Mouse (Mus musculus): ENCODE results near the gene Wdr93. TPM values are rescaled to one million over a fixed set of nuclear protein-coding genes. Genes with fewer than 3 reads are reported as not detected.
A peak's percentile ranks its signal among the peaks of the same experiment; 100 is the strongest.

Wdr93 gene
- polyA plus RNA-seq (2012; rRNA removed) (0.03 and 0.04 TPM in 2 replicates), polyA plus RNA-seq (2014; fragmentation: Nextera tagmentation; extraction: Ambion mirVana) (0.08 and 0.14 TPM in 2 replicates)

GRCm38 (mm10) chr7:79742659-79743536 lies at the start of gene Wdr93, which contains the start of gene Pex11a:
Gene Wdr93 (plus strand): TSS chr7:79743163.
Gene Pex11a (minus strand): TSS chr7:79743131.
- DNase-seq (ENCODE audit: low read depth in 3 of 3, low spot score in 3 of 3) (peak; percentile 44 to 55 (median 45)), ATAC-seq (ENCODE audit: insufficient read depth) (peak; percentile 48; the same call in 1 of the 2 replicates)
- H3K4me1 ChIP-seq (replicated peaks; ENCODE audit: control insufficient read depth in 2 of 2, insufficient read depth in 2 of 2, low read length in 1 of 2), result peaks cover 3 to 6% of the 10 kb centered on the region in 2 experiments; a peak in 2 of 4 replicates
- no peak within 1 kb of the TSS for H3K27ac ChIP-seq
- TF ChIP-seq EP300 (IDR thresholded peaks at IDR 0.05; ENCODE audit: low read depth), result no peak
- no peak for TF ChIP-seq CTCF (IDR thresholded peaks at IDR 0.05; ENCODE audit: low read depth)
- 3% methylated on average over 46 of the region's 46 CpGs for WGBS (ENCODE audit: insufficient replicate concordance)
- peak within 1 kb of the TSS; percentile 70 for H3K4me2 ChIP-seq (ENCODE audit: low read depth)
- H3K9ac ChIP-seq (replicated peaks), result peak within 1 kb of the TSS; percentile 2
- no peaks in the 10 kb centered on the region for H3K36me3 ChIP-seq (replicated peaks; ENCODE audit: control insufficient read depth, insufficient read depth, low read depth)
- H3K27me3 ChIP-seq (ENCODE audit: control insufficient read depth, insufficient read depth, low read length), result no peaks in the 10 kb centered on the region
- peak within 1 kb of the TSS; percentile 51 to 60 for H3K4me3 ChIP-seq (ENCODE audit: insufficient read depth in 1 of 2, low read depth in 2 of 2, low read length in 2 of 2)
- no peaks in the 10 kb centered on the region for H3K9me3 ChIP-seq (ENCODE audit: control insufficient read depth, low read length)

- Histone ChIP-seq H3K9me3 (ENCODE audit: control insufficient read depth, low read length) (no peaks in the 10 kb centered on the region), H3K27me3 (ENCODE audit: control insufficient read depth, insufficient read depth, low read length) (no peaks in the 10 kb centered on the region), H3K9ac (replicated peaks) (no peak overlapping the region), H3K4me2 (ENCODE audit: low read depth) (no peak overlapping the region), H3K27ac (no peak overlapping the region), H3K36me3 (replicated peaks; ENCODE audit: control insufficient read depth, insufficient read depth, low read depth) (peaks cover 62% of the 10 kb centered on the region), H3K4me3 (ENCODE audit: insufficient read depth in 1 of 2, low read depth in 2 of 2, low read length in 2 of 2) (no peak overlapping the region), H3K4me1 (replicated peaks; ENCODE audit: control insufficient read depth in 2 of 2, insufficient read depth in 2 of 2, low read length in 1 of 2) (no peaks in the 10 kb centered on the region)
- ATAC-seq (ENCODE audit: insufficient read depth) (no peak), DNase-seq (ENCODE audit: low read depth in 3 of 3, low spot score in 3 of 3) (no peak)
- no peak for TF ChIP-seq CTCF (IDR thresholded peaks at IDR 0.05; ENCODE audit: low read depth)
- TF ChIP-seq EP300 (IDR thresholded peaks at IDR 0.05; ENCODE audit: low read depth), result no peak
- 66% methylated on average over 8 of the region's 8 CpGs for WGBS (ENCODE audit: insufficient replicate concordance)
Measured at GRCm38 (mm10) chr7:79696495-79696894, 46.5 kb upstream of the Wdr93 start.

GRCm38 (mm10) chr7:79702755-79703154 lies 40.2 kb upstream of the Wdr93 start:
- peaks cover 4% of the 10 kb centered on the region for H3K36me3 ChIP-seq (replicated peaks; ENCODE audit: control insufficient read depth, insufficient read depth, low read depth)
- H3K4me2 ChIP-seq (ENCODE audit: low read depth), result no peak overlapping the region
- no peak overlapping the region for H3K27ac ChIP-seq
- no peaks in the 10 kb centered on the region for H3K9me3 ChIP-seq (ENCODE audit: control insufficient read depth, low read length)
- DNase-seq (ENCODE audit: low read depth in 3 of 3, low spot score in 3 of 3) (no peak), ATAC-seq (ENCODE audit: insufficient read depth) (no peak)
- no peak overlapping the region for H3K9ac ChIP-seq (replicated peaks)
- no peaks in the 10 kb centered on the region for H3K27me3 ChIP-seq (ENCODE audit: control insufficient read depth, insufficient read depth, low read length)
- H3K4me3 ChIP-seq (ENCODE audit: insufficient read depth in 1 of 2, low read depth in 2 of 2, low read length in 2 of 2), result no peak overlapping the region
- H3K4me1 ChIP-seq (replicated peaks; ENCODE audit: control insufficient read depth in 2 of 2, insufficient read depth in 2 of 2, low read length in 1 of 2), result no peaks in the 10 kb centered on the region
- no peak for TF ChIP-seq EP300 (IDR thresholded peaks at IDR 0.05; ENCODE audit: low read depth)
- no peak for TF ChIP-seq CTCF (IDR thresholded peaks at IDR 0.05; ENCODE audit: low read depth)
- 82% methylated on average over 16 of the region's 16 CpGs for WGBS (ENCODE audit: insufficient replicate concordance)

- H3K4me3 ChIP-seq (ENCODE audit: insufficient read depth in 1 of 2, low read depth in 2 of 2, low read length in 2 of 2), result no peak overlapping the region
- 71% methylated on average over 5 of the region's 5 CpGs for WGBS (ENCODE audit: insufficient replicate concordance)
- no peak for ATAC-seq (ENCODE audit: insufficient read depth)
- H3K4me1 ChIP-seq (replicated peaks; ENCODE audit: control insufficient read depth in 2 of 2, insufficient read depth in 2 of 2, low read length in 1 of 2), result no peaks in the 10 kb centered on the region
- no peaks in the 10 kb centered on the region for H3K9me3 ChIP-seq (ENCODE audit: control insufficient read depth, low read length)
- H3K4me2 ChIP-seq (ENCODE audit: low read depth), result no peak overlapping the region
- H3K27me3 ChIP-seq (ENCODE audit: control insufficient read depth, insufficient read depth, low read length), result peaks cover 14% of the 10 kb centered on the region
- no peaks in the 10 kb centered on the region for H3K36me3 ChIP-seq (replicated peaks; ENCODE audit: control insufficient read depth, insufficient read depth, low read depth)
- no peak overlapping the region for H3K9ac ChIP-seq (replicated peaks)
- H3K27ac ChIP-seq, result no peak overlapping the region
- DNase-seq (ENCODE audit: low read depth in 3 of 3, low spot score in 3 of 3), result no peak
- TF ChIP-seq EP300 (IDR thresholded peaks at IDR 0.05; ENCODE audit: low read depth) (no peak), CTCF (IDR thresholded peaks at IDR 0.05; ENCODE audit: low read depth) (no peak)
Measured at GRCm38 (mm10) chr7:79705210-79705609, 37.8 kb upstream of the Wdr93 start.

GRCm38 (mm10) chr7:79710130-79710607 lies 32.8 kb upstream of the Wdr93 start:
- WGBS (ENCODE audit: insufficient replicate concordance), result 2% methylated on average over 55 of the region's 55 CpGs
- TF ChIP-seq EP300 (IDR thresholded peaks at IDR 0.05; ENCODE audit: low read depth) (no peak), CTCF (IDR thresholded peaks at IDR 0.05; ENCODE audit: low read depth) (no peak)

More at GRCm38 (mm10) chr7:79710130-79710607, 32.8 kb upstream of the Wdr93 start:
- H3K27me3 ChIP-seq (ENCODE audit: control insufficient read depth, insufficient read depth, low read length), result peaks cover 24% of the 10 kb centered on the region
- ATAC-seq (ENCODE audit: insufficient read depth), result no peak
- no peak for DNase-seq (ENCODE audit: low read depth in 3 of 3, low spot score in 3 of 3)
- peak overlapping the region; percentile 1 to 40; a peak in 3 of 4 replicates for H3K4me3 ChIP-seq (ENCODE audit: insufficient read depth in 1 of 2, low read depth in 2 of 2, low read length in 2 of 2)
- 0 out of 4 replicates have a peak, but pooled peaks cover 0 to 4% of the 10 kb centered on the region in 2 experiments for H3K4me1 ChIP-seq (replicated peaks; ENCODE audit: control insufficient read depth in 2 of 2, insufficient read depth in 2 of 2, low read length in 1 of 2)
- no peak overlapping the region for H3K9ac ChIP-seq (replicated peaks)
- no peak overlapping the region for H3K27ac ChIP-seq
- peak overlapping the region; percentile 58 for H3K4me2 ChIP-seq (ENCODE audit: low read depth)
- no peaks in the 10 kb centered on the region for H3K36me3 ChIP-seq (replicated peaks; ENCODE audit: control insufficient read depth, insufficient read depth, low read depth)
- H3K9me3 ChIP-seq (ENCODE audit: control insufficient read depth, low read length), result no peaks in the 10 kb centered on the region
